Mouse (Mus musculus) c-Kit-positive CD71-positive TER-119-positive erythroid progenitor cells, embryonic 14.5 days (primary cell): ENCODE measurements around the gene Gfod2.

ENCODE experiments used
- DNase-seq: peaks from one replicate; pipeline ENCODE4 v3.0.0-alpha.2; 2013; ENCODE audit warnings: low spot score

The Gfod2 gene

GRCm38 (mm10) chr8:105702001-105702401 lies 56.5 kb downstream of the Gfod2 start:
- DNase-seq, result no peak

- DNase-seq, result peak; percentile 94
Observed at GRCm38 (mm10) chr8:105700966-105701824, 57.3 kb downstream of the Gfod2 start, which contains the start of the genes Acd and Pard6a. Gene Acd (minus strand): TSS chr8:105701102. Gene Pard6a (plus strand): TSS chr8:105701148.

- no peak for DNase-seq
Observed at GRCm38 (mm10) chr8:105700566-105700965, 57.9 kb downstream of the Gfod2 start.

- DNase-seq, result no peak
Observed at GRCm38 (mm10) chr8:105699488-105700215, 58.8 kb downstream of the Gfod2 start.

- DNase-seq, result no peak
Observed at GRCm38 (mm10) chr8:105698734-105699133, 59.7 kb downstream of the Gfod2 start.

GRCm38 (mm10) chr8:105697196-105697780 lies 61.2 kb downstream of the Gfod2 start:
- DNase-seq, result no peak

- DNase-seq, result no peak
Observed at GRCm38 (mm10) chr8:105695080-105695780, 63.2 kb downstream of the Gfod2 start.

GRCm38 (mm10) chr8:105694051-105694799 lies 64.2 kb downstream of the Gfod2 start:
- no peak for DNase-seq

- peak; percentile 53 for DNase-seq
Observed at GRCm38 (mm10) chr8:105693648-105694047, 64.8 kb downstream of the Gfod2 start.

GRCm38 (mm10) chr8:105692449-105693182 lies 65.8 kb downstream of the Gfod2 start:
- DNase-seq, result no peak

- DNase-seq, result no peak
Observed at GRCm38 (mm10) chr8:105690978-105691377, 67.5 kb downstream of the Gfod2 start.

- DNase-seq, result no peak
Observed at GRCm38 (mm10) chr8:105689983-105690360, 68.5 kb downstream of the Gfod2 start.

- no peak for DNase-seq
Observed at GRCm38 (mm10) chr8:105689256-105689982, 69.0 kb downstream of the Gfod2 start.

GRCm38 (mm10) chr8:105688242-105688752 lies 70.2 kb downstream of the Gfod2 start:
- DNase-seq, result no peak

- DNase-seq, result no peak
Observed at GRCm38 (mm10) chr8:105687512-105687911, 71.0 kb downstream of the Gfod2 start.

GRCm38 (mm10) chr8:105686551-105686950 lies 71.9 kb downstream of the Gfod2 start:
- no peak for DNase-seq

GRCm38 (mm10) chr8:105685796-105686308 lies 72.6 kb downstream of the Gfod2 start, which contains the start of gene Carmil2:
Gene Carmil2 (plus strand): TSS chr8:105686274.
- DNase-seq, result no peak

GRCm38 (mm10) chr8:105685325-105685724 lies 73.1 kb downstream of the Gfod2 start:
- DNase-seq, result no peak

GRCm38 (mm10) chr8:105677891-105678290 lies 80.6 kb downstream of the Gfod2 start:
- DNase-seq, result no peak
